In genomic region chr7:73624093-73624600, GRCm38 (mm10) we compare ENCODE assay signal across 21 mouse cellular contexts.
A peak's percentile ranks its signal among the peaks of the same experiment; 100 is the strongest.
DNase-seq lines count a peak whose midpoint lies in the region; ATAC-seq and TF ChIP-seq lines count a peak whose summit lies in the region.
"Had no signal": no experiment of that assay in that cellular context is flagged by ENCODE, and none has a peak within 500 bp of the region (broad histone marks: within the 10 kb centered on the region; RNA-seq: fewer than 3 reads in every experiment).

No protein-coding gene starts in this region.

- no peak overlapping the region for H3K9ac ChIP-seq in forebrain, postnatal 0 days
- H3K9ac ChIP-seq in embryonic facial prominence, embryonic 14.5 days (ENCODE audit: low read depth, low read length) = no peak overlapping the region
- H3K9ac ChIP-seq in stomach, embryonic 16.5 days (ENCODE audit: low read length) = no peak overlapping the region
- H3K9ac ChIP-seq: forebrain, embryonic 15.5 days; intestine, embryonic 15.5 days; kidney, embryonic 15.5 days; liver, embryonic 14.5 days; neural tube, embryonic 15.5 days had no signal

- peaks cover 24% of the 10 kb centered on the region for H3K4me1 ChIP-seq in forebrain, embryonic 10.5 days
- H3K4me1 ChIP-seq in forebrain, postnatal 0 days (ENCODE audit: insufficient read depth) = no peaks in the 10 kb centered on the region; the same call in 1 of the 2 replicates
- H3K4me1 ChIP-seq in embryonic facial prominence, embryonic 14.5 days (ENCODE audit: control insufficient read depth, insufficient read depth, low read length) = no peaks in the 10 kb centered on the region
- H3K4me1 ChIP-seq in lung, adult 2 months (ENCODE audit: control insufficient read depth, insufficient read depth, low read length) = no peaks in the 10 kb centered on the region; the same call in 1 of the 2 replicates
- no peaks in the 10 kb centered on the region for H3K4me1 ChIP-seq in stomach, embryonic 16.5 days (ENCODE audit: control insufficient read depth, insufficient read depth, low read length)

- H3K9me3 ChIP-seq in forebrain, embryonic 10.5 days = 0 out of 2 replicates have a peak, but pooled peaks cover 5% of the 10 kb centered on the region
- H3K9me3 ChIP-seq in forebrain, postnatal 0 days (ENCODE audit: low read length) = no peaks in the 10 kb centered on the region
- no peaks in the 10 kb centered on the region for H3K9me3 ChIP-seq in embryonic facial prominence, embryonic 14.5 days (ENCODE audit: control insufficient read depth, low read length)
- H3K9me3 ChIP-seq in stomach, embryonic 16.5 days (replicated peaks; ENCODE audit: control insufficient read depth, low read length) = no peaks in the 10 kb centered on the region
- H3K9me3 ChIP-seq: forebrain, embryonic 15.5 days; hindbrain, embryonic 10.5 days; intestine, embryonic 15.5 days; kidney, embryonic 15.5 days; neural tube, embryonic 15.5 days had no signal

- ATAC-seq in forebrain, postnatal 0 days = no peak
- ATAC-seq in embryonic facial prominence, embryonic 14.5 days (ENCODE audit: low read depth) = 0 out of 2 replicates have a peak, but pooled peaks have one; percentile 23
- no peak for ATAC-seq in stomach, embryonic 16.5 days (ENCODE audit: insufficient read depth, low FRiP score)
- ATAC-seq in activated CD4-positive, CD25-positive, alpha-beta regulatory T cell, adult 4 months = no peak
- no peak for ATAC-seq in erythroblast, adult 5-6 weeks (replicated peaks; ENCODE audit: low FRiP score, poor library complexity, severe bottlenecking)
- ATAC-seq: forebrain, embryonic 15.5 days; intestine, embryonic 15.5 days had no signal

- H3K36me3 ChIP-seq in forebrain, embryonic 10.5 days (replicated peaks) = no peaks in the 10 kb centered on the region
- no peaks in the 10 kb centered on the region for H3K36me3 ChIP-seq in forebrain, postnatal 0 days (ENCODE audit: insufficient read depth)
- no peaks in the 10 kb centered on the region for H3K36me3 ChIP-seq in embryonic facial prominence, embryonic 14.5 days (ENCODE audit: control insufficient read depth, insufficient read depth, low read length)
- H3K36me3 ChIP-seq in stomach, embryonic 16.5 days (ENCODE audit: control insufficient read depth, insufficient read depth, low read length) = no peaks in the 10 kb centered on the region
- H3K36me3 ChIP-seq: forebrain, embryonic 15.5 days; hindbrain, embryonic 10.5 days; intestine, embryonic 15.5 days; kidney, embryonic 15.5 days; neural tube, embryonic 15.5 days had no signal

- TF ChIP-seq CTCF in forebrain, postnatal 0 days (IDR thresholded peaks at IDR 0.05; ENCODE audit: low read depth) = no peak
- no peak for TF ChIP-seq CTCF in lung, adult 2 months (IDR thresholded peaks at IDR 0.05; ENCODE audit: insufficient read depth, low read length)
- TF ChIP-seq CTCF in layer of hippocampus, adult 2 months (conservative IDR thresholded peaks at IDR 0.05) = no peak

- H3K27ac ChIP-seq in forebrain, embryonic 10.5 days = 0 out of 2 replicates have a peak overlapping the region, but pooled peaks have one; percentile 40
- no peak overlapping the region for H3K27ac ChIP-seq in forebrain, postnatal 0 days (ENCODE audit: low read depth, low read length)
- no peak overlapping the region; the same call in 1 of the 2 replicates for H3K27ac ChIP-seq in embryonic facial prominence, embryonic 14.5 days (replicated peaks; ENCODE audit: low read depth, low read length)
- H3K27ac ChIP-seq in stomach, embryonic 16.5 days (ENCODE audit: low read length) = 0 out of 2 replicates have a peak overlapping the region, but pooled peaks have one; percentile 10
- no peak overlapping the region for H3K27ac ChIP-seq in layer of hippocampus, adult 2 months
- H3K27ac ChIP-seq: forebrain, embryonic 15.5 days; hindbrain, embryonic 10.5 days; intestine, embryonic 15.5 days; kidney, embryonic 15.5 days; liver, embryonic 14.5 days; neural tube, embryonic 15.5 days had no signal

- DNase-seq in forebrain, embryonic 10.5 days (ENCODE audit: extremely low spot score, low spot score) = no peak
- DNase-seq in forebrain, postnatal 0 days = no peak
- DNase-seq in embryonic facial prominence, embryonic 14.5 days (ENCODE audit: low spot score) = peak; percentile 53
- DNase-seq in lung, adult 2 months = peak; percentile 55
- no peak for DNase-seq in layer of hippocampus, adult 2 months (ENCODE audit: low spot score in 2 of 2)
- DNase-seq: adrenal gland, postnatal 25 days; cerebellum, adult 18-20 months; gastrocnemius, postnatal 14 days; layer of hippocampus, postnatal 36 days; midbrain, embryonic 14.5 days had no signal

- H3K4me2 ChIP-seq in forebrain, postnatal 0 days (ENCODE audit: low read depth) = no peak overlapping the region
- H3K4me2 ChIP-seq in embryonic facial prominence, embryonic 14.5 days (ENCODE audit: low read depth, low read length) = no peak overlapping the region
- H3K4me2 ChIP-seq in stomach, embryonic 16.5 days (ENCODE audit: low read depth, low read length) = no peak overlapping the region
- H3K4me2 ChIP-seq: forebrain, embryonic 15.5 days; intestine, embryonic 15.5 days; kidney, embryonic 15.5 days; neural tube, embryonic 15.5 days had no signal

- H3K4me3 ChIP-seq in forebrain, embryonic 10.5 days = no peak overlapping the region
- no peak overlapping the region for H3K4me3 ChIP-seq in forebrain, postnatal 0 days (ENCODE audit: low read depth, low read length)
- H3K4me3 ChIP-seq in embryonic facial prominence, embryonic 14.5 days (ENCODE audit: low read depth, low read length) = no peak overlapping the region
- H3K4me3 ChIP-seq in lung, adult 2 months (replicated peaks; ENCODE audit: extremely low read depth, low read depth, low read length) = no peak overlapping the region
- no peak overlapping the region for H3K4me3 ChIP-seq in stomach, embryonic 16.5 days (replicated peaks; ENCODE audit: low read length)
- no peak overlapping the region for H3K4me3 ChIP-seq in layer of hippocampus, adult 2 months
- H3K4me3 ChIP-seq: forebrain, embryonic 15.5 days; hindbrain, embryonic 10.5 days; intestine, embryonic 15.5 days; kidney, embryonic 15.5 days; myocyte; neural tube, embryonic 15.5 days had no signal

- TF ChIP-seq POLR2A in lung, adult 2 months (IDR thresholded peaks at IDR 0.05; ENCODE audit: borderline replicate concordance, extremely low read depth, low read depth, low read length) = no peak

- WGBS in forebrain, embryonic 10.5 days = 81% methylated on average over 3 of the region's 3 CpGs
- 78% methylated on average over 3 of the region's 3 CpGs for WGBS in forebrain, postnatal 0 days
- 60% methylated on average over 3 of the region's 3 CpGs for WGBS in embryonic facial prominence, embryonic 14.5 days
- 64% methylated on average over 3 of the region's 3 CpGs for WGBS in lung, adult 2 months
- WGBS in stomach, embryonic 16.5 days = 63% methylated on average over 3 of the region's 3 CpGs

- no peaks in the 10 kb centered on the region for H3K27me3 ChIP-seq in forebrain, embryonic 10.5 days (ENCODE audit: poor library complexity, severe bottlenecking)
- no peaks in the 10 kb centered on the region for H3K27me3 ChIP-seq in forebrain, postnatal 0 days (ENCODE audit: insufficient read depth, low read length)
- H3K27me3 ChIP-seq in embryonic facial prominence, embryonic 14.5 days (replicated peaks; ENCODE audit: control insufficient read depth, insufficient read depth, low read length) = no peaks in the 10 kb centered on the region
- H3K27me3 ChIP-seq in stomach, embryonic 16.5 days (ENCODE audit: control insufficient read depth, insufficient read depth, low read length) = no peaks in the 10 kb centered on the region
- H3K27me3 ChIP-seq: CH12.LX; forebrain, embryonic 15.5 days; intestine, embryonic 15.5 days; kidney, embryonic 15.5 days; neural tube, embryonic 15.5 days had no signal

Comparison
In these comparisons a context has a peak if more than half of its experiments do, and no peak if none do; other contexts are left out.
1. H3K27ac ChIP-seq: peak in forebrain, embryonic 10.5 days (single experiment) and stomach, embryonic 16.5 days (single experiment); none in forebrain, postnatal 0 days (single experiment), embryonic facial prominence, embryonic 14.5 days (single experiment) and layer of hippocampus, adult 2 months (single experiment).
2. DNase-seq: peak in embryonic facial prominence, embryonic 14.5 days (single experiment) and lung, adult 2 months (single experiment); none in forebrain, embryonic 10.5 days (single experiment), forebrain, postnatal 0 days (single experiment) and layer of hippocampus, adult 2 months (0 of 2).